Mouse (Mus musculus) liver, adult (tissue): ENCODE results near the gene Mbtd1.

Experiments used
- GATA4 ChIP-seq: IDR thresholded peaks from 2 replicates; pipeline ENCODE4 v1.6.1; 2014; ENCODE audit warnings: mild to moderate bottlenecking, low read length; ENCODE audit not compliant: insufficient replicate concordance

The Mbtd1 gene

GRCm38 (mm10) chr11:93995720-93996305 lies 110.2 kb downstream of the Mbtd1 start, which contains the start of gene Spag9:
Gene Spag9 (plus strand): TSS chr11:93996091.
- no peak for TF ChIP-seq GATA4
